ENCODE assay signal across 8 mouse cellular contexts in genomic region chr2:125247962-125248235, GRCm38 (mm10). TPM values are rescaled to one million over a fixed set of nuclear protein-coding genes. Genes with fewer than 3 reads are reported as not detected.
DNase-seq lines count a peak whose midpoint lies in the region; ATAC-seq and TF ChIP-seq lines count a peak whose summit lies in the region.

No protein-coding gene starts in this region.

- no peak for TF ChIP-seq CTCF in lung, embryonic 14.5 days (IDR thresholded peaks at IDR 0.05; ENCODE audit: low read depth)

- H3K27me3 ChIP-seq in lung, embryonic 14.5 days (ENCODE audit: insufficient read depth, low read length): no peaks in the 10 kb centered on the region
- H3K27me3 ChIP-seq in embryonic facial prominence, embryonic 12.5 days: no peaks in the 10 kb centered on the region
- no peaks in the 10 kb centered on the region for H3K27me3 ChIP-seq in intestine, embryonic 15.5 days (replicated peaks)
- no peaks in the 10 kb centered on the region for H3K27me3 ChIP-seq in neural tube, embryonic 14.5 days (ENCODE audit: control insufficient read depth, insufficient read depth, low read length)

- H3K27ac ChIP-seq in lung, embryonic 14.5 days (ENCODE audit: low read depth): peak overlapping the region; percentile 77
- peak overlapping the region; percentile 96 for H3K27ac ChIP-seq in embryonic facial prominence, embryonic 12.5 days
- H3K27ac ChIP-seq in intestine, embryonic 15.5 days: peak overlapping the region; percentile 93
- peak overlapping the region; percentile 86 for H3K27ac ChIP-seq in neural tube, embryonic 14.5 days (ENCODE audit: low read depth, low read length)

- peak overlapping the region; percentile 63 for H3K9ac ChIP-seq in lung, embryonic 14.5 days
- peak overlapping the region; percentile 84 for H3K9ac ChIP-seq in embryonic facial prominence, embryonic 12.5 days
- H3K9ac ChIP-seq in intestine, embryonic 15.5 days: peak overlapping the region; percentile 86
- H3K9ac ChIP-seq in neural tube, embryonic 14.5 days (replicated peaks; ENCODE audit: low read depth, low read length): peak overlapping the region; percentile 75

- 0% methylated on average over 9 of the region's 9 CpGs for WGBS in lung, embryonic 14.5 days
- WGBS in embryonic facial prominence, embryonic 12.5 days: 0% methylated on average over 9 of the region's 9 CpGs
- under 1% methylated on average over 9 of the region's 9 CpGs for WGBS in intestine, embryonic 15.5 days
- WGBS in neural tube, embryonic 14.5 days: under 1% methylated on average over 9 of the region's 9 CpGs

- no peak; the same call in 1 of the 2 replicates for ATAC-seq in lung, embryonic 14.5 days (ENCODE audit: insufficient read depth)
- no peak for ATAC-seq in embryonic facial prominence, embryonic 12.5 days (ENCODE audit: insufficient number of reproducible peaks, insufficient read depth, low FRiP score, low TSS enrichment)
- ATAC-seq in intestine, embryonic 15.5 days: no peak
- ATAC-seq in neural tube, embryonic 14.5 days (ENCODE audit: low read depth): peak; percentile 28

- H3K4me1 ChIP-seq in lung, embryonic 14.5 days (ENCODE audit: insufficient read depth): 0 out of 2 replicates have a peak, but pooled peaks cover 7% of the 10 kb centered on the region
- peaks cover 22% of the 10 kb centered on the region for H3K4me1 ChIP-seq in embryonic facial prominence, embryonic 12.5 days
- no peaks in the 10 kb centered on the region for H3K4me1 ChIP-seq in intestine, embryonic 15.5 days (replicated peaks)
- peaks cover 9% of the 10 kb centered on the region; the same call in 1 of the 2 replicates for H3K4me1 ChIP-seq in neural tube, embryonic 14.5 days (ENCODE audit: control insufficient read depth, insufficient read depth, low read length)

- peaks cover 32% of the 10 kb centered on the region for H3K36me3 ChIP-seq in lung, embryonic 14.5 days (ENCODE audit: insufficient read depth)
- peaks cover 30% of the 10 kb centered on the region for H3K36me3 ChIP-seq in embryonic facial prominence, embryonic 12.5 days
- peaks cover 6% of the 10 kb centered on the region for H3K36me3 ChIP-seq in intestine, embryonic 15.5 days
- no peaks in the 10 kb centered on the region for H3K36me3 ChIP-seq in neural tube, embryonic 14.5 days (ENCODE audit: control insufficient read depth, insufficient read depth, low read length)

- peak overlapping the region; percentile 52 for H3K4me3 ChIP-seq in lung, embryonic 14.5 days (ENCODE audit: low read depth, low read length)
- peak overlapping the region; percentile 80 for H3K4me3 ChIP-seq in embryonic facial prominence, embryonic 12.5 days
- peak overlapping the region; percentile 77 for H3K4me3 ChIP-seq in intestine, embryonic 15.5 days (replicated peaks)
- peak overlapping the region; percentile 60 for H3K4me3 ChIP-seq in neural tube, embryonic 14.5 days (ENCODE audit: low read depth, low read length)

- no peaks in the 10 kb centered on the region for H3K9me3 ChIP-seq in lung, embryonic 14.5 days (ENCODE audit: low read depth, low read length)
- H3K9me3 ChIP-seq in embryonic facial prominence, embryonic 12.5 days: no peaks in the 10 kb centered on the region
- H3K9me3 ChIP-seq in intestine, embryonic 15.5 days: no peaks in the 10 kb centered on the region
- no peaks in the 10 kb centered on the region for H3K9me3 ChIP-seq in neural tube, embryonic 14.5 days (ENCODE audit: control insufficient read depth, low read length)

- H3K4me2 ChIP-seq in lung, embryonic 14.5 days: peak overlapping the region; percentile 77
- peak overlapping the region; percentile 67 for H3K4me2 ChIP-seq in embryonic facial prominence, embryonic 12.5 days (replicated peaks)
- peak overlapping the region; percentile 71 for H3K4me2 ChIP-seq in intestine, embryonic 15.5 days (replicated peaks)
- H3K4me2 ChIP-seq in neural tube, embryonic 14.5 days (ENCODE audit: low read depth, low read length): peak overlapping the region; percentile 63

- DNase-seq in lung, embryonic 14.5 days: peak; percentile 64
- DNase-seq in lung, postnatal 14 days: no peak
- DNase-seq in kidney, adult 18-20 months: no peak
- no peak for DNase-seq in adrenal gland, postnatal 4 days (ENCODE audit: low spot score in 2 of 2)
- DNase-seq in layer of hippocampus, adult 8-10 months (ENCODE audit: low spot score in 2 of 2): no peak

RNA-seq across cellular contexts. Expression of gene Dut, which starts 0.9 kb away (rescaled TPM):
- polyA plus RNA-seq in lung, embryonic 14.5 days (2014; fragmentation: Nextera tagmentation; extraction: Ambion mirVana): 197 and 198 TPM in 2 replicates
- polyA plus RNA-seq in embryonic facial prominence, embryonic 12.5 days (2016; fragmentation: Nextera tagmentation; extraction: Ambion mirVana): 160 and 167 TPM in 2 replicates
- 119 and 134 TPM in 2 replicates for polyA plus RNA-seq in intestine, embryonic 15.5 days (2015; fragmentation: Nextera tagmentation; extraction: Ambion mirVana)
- polyA plus RNA-seq in neural tube, embryonic 14.5 days (2014; fragmentation: Nextera tagmentation; extraction: Ambion mirVana): 69.1 and 74.1 TPM in 2 replicates
- total RNA-seq in adrenal gland, postnatal 4 days (2021): 10 to 100 TPM; 73.2 to 75.0 TPM
- total RNA-seq in layer of hippocampus, adult 8-10 months (2022): 10 to 100 TPM; 24.6 to 30.0 (median 28.4) TPM
